Mouse (Mus musculus): ENCODE measurements around the gene Gtf3c1.
"Not testable (repeated sequence)": the region's sequence is repeated elsewhere in the genome, so short reads cannot be mapped to it uniquely, and the experiment has no call there.

The Gtf3c1 gene

GRCm38 (mm10) chr7:125707593-125708022 is at the start of gene Gtf3c1, which contains the start of gene D430042O09Rik:
Gene Gtf3c1, minus strand, starts transcription at chr7:125707780.
Gene D430042O09Rik, plus strand, starts transcription at chr7:125707888.
- DNase-seq: peak; percentile 100

- no peak for DNase-seq
Measured at GRCm38 (mm10) chr7:125756806-125757205, 49.2 kb upstream of the Gtf3c1 start.

GRCm38 (mm10) chr7:125753326-125753715 is 45.7 kb upstream of the Gtf3c1 start:
- no peak for DNase-seq

GRCm38 (mm10) chr7:125752699-125753325 is 45.2 kb upstream of the Gtf3c1 start:
- DNase-seq: no peak

GRCm38 (mm10) chr7:125748186-125748585 is 40.6 kb upstream of the Gtf3c1 start:
- DNase-seq: peak; percentile 23

GRCm38 (mm10) chr7:125747316-125747690 is 39.7 kb upstream of the Gtf3c1 start:
- no peak for DNase-seq

- DNase-seq: no peak
Measured at GRCm38 (mm10) chr7:125746621-125747315, 39.2 kb upstream of the Gtf3c1 start.

- DNase-seq: no peak
Measured at GRCm38 (mm10) chr7:125744774-125745173, 37.2 kb upstream of the Gtf3c1 start.

GRCm38 (mm10) chr7:125741271-125741703 is 33.7 kb upstream of the Gtf3c1 start:
- DNase-seq: no peak

- no peak for DNase-seq
Measured at GRCm38 (mm10) chr7:125740521-125740920, 32.9 kb upstream of the Gtf3c1 start.

GRCm38 (mm10) chr7:125736366-125737015 is 28.9 kb upstream of the Gtf3c1 start:
- DNase-seq: no peak

- DNase-seq: no peak
Measured at GRCm38 (mm10) chr7:125733791-125734190, 26.2 kb upstream of the Gtf3c1 start.

GRCm38 (mm10) chr7:125731679-125732078 is 24.1 kb upstream of the Gtf3c1 start:
- no peak for DNase-seq

GRCm38 (mm10) chr7:125723189-125723972 is 15.8 kb upstream of the Gtf3c1 start:
- peak; percentile 85 for DNase-seq

- peak; percentile 20 for DNase-seq
Measured at GRCm38 (mm10) chr7:125722127-125722526, 14.5 kb upstream of the Gtf3c1 start.

- DNase-seq: no peak
Measured at GRCm38 (mm10) chr7:125721033-125721432, 13.5 kb upstream of the Gtf3c1 start.

GRCm38 (mm10) chr7:125720370-125720769 is 12.8 kb upstream of the Gtf3c1 start:
- DNase-seq: no peak

GRCm38 (mm10) chr7:125717612-125718011 is 10.0 kb upstream of the Gtf3c1 start:
- no peak for DNase-seq

GRCm38 (mm10) chr7:125716724-125717123 is 9.1 kb upstream of the Gtf3c1 start:
- no peak for DNase-seq

GRCm38 (mm10) chr7:125714803-125715202 is 7.2 kb upstream of the Gtf3c1 start:
- no peak for DNase-seq

GRCm38 (mm10) chr7:125713542-125714055 is 6.0 kb upstream of the Gtf3c1 start:
- DNase-seq: not testable (repeated sequence)

- no peak for DNase-seq
Measured at GRCm38 (mm10) chr7:125708100-125708499, 520 bp upstream of the Gtf3c1 start.

GRCm38 (mm10) chr7:125707186-125707585 is 394 bp downstream of the Gtf3c1 start:
- no peak for DNase-seq
